Mouse (Mus musculus) ovary, postnatal 14 days (tissue): Measurements from ENCODE around the gene Slc44a1.

Experiments used
- DNase-seq: peaks from one replicate; pipeline ENCODE4 v3.0.0; 2022; ENCODE audit warnings: low spot score

Slc44a1 gene

DNA sequence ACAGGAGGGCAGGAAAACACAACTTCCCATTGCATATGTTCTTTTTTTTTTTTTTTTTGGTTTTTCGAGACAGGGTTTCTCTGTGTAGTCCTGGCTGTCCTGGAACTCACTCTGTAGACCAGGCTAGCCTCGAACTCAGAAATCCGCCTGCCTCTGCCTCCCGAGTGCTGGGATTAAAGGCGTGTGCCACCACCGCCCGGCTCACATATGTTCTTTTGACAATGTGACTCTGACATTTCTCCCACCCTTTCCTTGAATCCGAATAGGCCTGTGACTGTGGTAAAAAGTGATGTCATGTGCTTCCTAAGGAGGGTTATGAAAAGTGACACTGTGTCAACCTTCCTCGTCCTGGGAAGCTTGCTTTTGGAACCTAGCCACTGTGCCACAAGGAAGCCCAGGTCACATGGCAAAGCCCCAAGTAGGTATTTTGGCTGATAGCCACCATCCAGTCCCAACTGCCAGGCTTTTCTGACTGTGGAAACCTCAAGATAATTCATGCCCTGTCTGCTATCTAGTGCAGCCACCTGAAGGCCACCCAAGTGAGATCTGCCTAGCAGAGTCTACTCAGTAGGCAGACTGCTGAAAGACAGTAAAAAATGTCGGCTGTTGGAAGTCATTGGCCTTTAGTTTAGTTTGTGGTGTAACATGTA, 8.5 kb upstream of the Slc44a1 start:
- DNase-seq, result no peak

DNA sequence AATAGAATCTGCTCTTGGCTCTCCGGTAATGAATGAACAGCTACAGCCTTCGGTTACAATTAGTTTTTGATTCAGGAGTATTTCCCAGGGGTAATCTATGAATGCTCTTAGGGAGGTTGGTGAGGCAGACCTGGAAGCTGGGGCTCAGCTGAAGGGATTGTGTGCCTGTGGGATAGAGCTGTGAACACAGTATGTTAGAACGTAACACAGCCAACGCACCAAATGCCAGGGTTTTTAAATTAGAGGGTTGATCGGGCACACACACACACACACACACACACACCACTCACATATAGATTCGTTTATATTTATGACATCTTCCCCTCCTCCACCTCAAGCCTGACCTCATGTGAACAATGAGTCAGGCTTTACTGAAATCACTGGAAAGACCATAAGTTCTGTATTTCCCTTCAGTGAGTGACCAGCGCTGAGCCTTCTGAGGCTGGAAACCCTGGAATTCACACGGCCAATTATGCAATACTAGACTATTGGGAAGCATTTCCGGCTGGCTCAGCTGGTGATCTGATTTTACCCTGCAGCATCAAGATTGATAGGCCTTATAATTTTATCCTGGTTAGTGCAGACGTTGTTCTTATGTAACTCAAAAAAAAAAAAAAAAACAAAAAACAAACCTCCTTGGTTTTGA, 3.0 kb upstream of the Slc44a1 start:
- DNase-seq, result no peak

- no peak for DNase-seq
These were observed 1.8 kb upstream of the Slc44a1 start for GRCm38 (mm10) chr4:53438386-53438785.

- no peak for DNase-seq
These were observed 1.3 kb upstream of the Slc44a1 start for GRCm38 (mm10) chr4:53438836-53439480.

DNA sequence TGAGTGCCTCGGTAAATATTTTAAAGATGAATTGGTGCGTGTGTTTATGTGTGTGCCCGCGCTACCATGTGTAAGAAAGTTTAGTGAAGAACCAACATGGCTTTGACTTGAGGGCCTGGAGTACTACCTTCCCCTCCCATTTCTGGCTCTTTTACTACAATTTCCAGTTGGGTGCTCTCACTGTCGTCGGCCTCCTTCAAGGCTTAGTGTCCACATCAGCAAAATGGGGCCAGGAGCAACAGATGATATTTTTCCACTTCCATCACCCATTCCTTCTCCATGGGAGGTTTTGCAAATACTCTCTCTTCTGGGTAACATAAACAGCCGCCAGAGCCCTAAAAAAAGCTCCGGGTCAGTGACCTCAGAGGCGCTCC, 590 bp upstream of the Slc44a1 start:
- DNase-seq, result no peak

DNA sequence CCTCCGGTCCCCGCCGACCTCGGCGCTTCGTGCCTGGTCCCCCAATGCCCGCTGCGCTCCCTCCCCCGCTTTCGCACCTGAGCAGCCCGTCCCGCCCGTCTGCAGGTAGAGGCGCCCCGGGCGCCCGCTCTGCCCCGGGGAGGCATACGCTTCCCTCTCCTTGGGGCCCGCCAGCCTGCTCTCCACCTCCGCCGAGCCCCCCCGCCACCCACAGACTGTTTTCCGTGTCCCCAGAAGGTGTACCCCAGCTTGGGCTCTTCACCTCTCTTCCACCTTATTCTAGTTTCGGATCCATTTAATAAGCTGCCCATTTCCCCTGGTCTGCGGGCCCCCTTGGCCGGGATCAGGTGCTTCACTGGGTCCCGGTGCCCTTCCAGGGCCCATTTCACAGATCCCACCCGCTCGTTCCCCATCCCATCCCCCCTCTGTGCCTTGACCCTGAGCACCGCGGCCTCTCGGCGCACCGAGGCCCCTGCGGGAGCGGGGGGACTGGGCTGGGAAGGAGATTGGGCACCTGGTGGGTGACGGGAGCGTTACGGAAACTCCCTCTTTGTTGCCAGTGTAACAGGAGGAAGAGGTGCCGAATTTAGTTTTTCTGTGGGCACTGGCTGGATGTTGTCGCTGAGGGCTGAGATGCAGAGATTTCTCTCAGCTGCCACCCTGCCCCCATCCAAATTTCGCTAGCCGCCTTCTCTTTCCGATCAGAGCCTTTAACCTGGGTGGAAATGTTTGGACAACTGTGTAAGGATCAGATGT, 781 bp downstream of the Slc44a1 start:
- peak; percentile 13 for DNase-seq

DNA sequence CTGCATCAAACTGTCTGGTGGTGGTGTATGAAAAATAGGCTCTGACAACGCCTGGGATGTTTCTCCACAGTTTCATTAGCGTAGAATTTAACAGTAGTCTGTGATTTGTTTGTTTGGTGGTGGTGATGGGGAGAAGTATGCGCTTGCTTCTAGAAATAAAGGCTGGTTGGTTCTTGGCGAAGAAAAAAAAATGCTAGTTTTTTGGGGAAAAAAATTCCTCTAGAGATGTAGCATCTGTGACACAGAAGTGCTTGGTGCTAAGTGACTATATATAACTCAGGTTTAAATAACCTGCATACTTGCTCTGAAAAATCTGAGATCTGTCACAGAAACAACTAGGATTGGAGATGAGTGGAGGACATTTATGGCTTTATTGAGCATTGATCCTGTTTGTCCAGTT, 1.5 kb downstream of the Slc44a1 start:
- no peak for DNase-seq

DNA sequence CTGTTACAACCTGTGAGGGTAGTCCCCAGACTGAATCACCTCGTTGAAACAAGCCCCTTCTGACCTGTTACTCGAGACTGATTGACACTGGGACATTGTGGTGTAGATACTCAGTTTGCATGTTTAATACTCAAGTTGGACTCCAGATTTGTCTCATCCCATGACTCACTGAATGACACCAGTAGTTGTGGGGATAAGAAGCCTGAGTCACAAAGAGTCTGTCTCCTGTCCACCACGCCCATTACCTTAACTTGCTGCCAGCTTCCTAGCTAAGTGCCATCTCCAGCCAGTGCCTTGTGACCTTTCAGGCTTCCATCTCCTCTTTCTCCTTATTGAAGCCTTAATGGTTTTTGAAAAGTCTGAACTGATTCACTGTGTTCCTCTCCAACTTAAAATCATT, 6.0 kb downstream of the Slc44a1 start:
- no peak for DNase-seq

DNA sequence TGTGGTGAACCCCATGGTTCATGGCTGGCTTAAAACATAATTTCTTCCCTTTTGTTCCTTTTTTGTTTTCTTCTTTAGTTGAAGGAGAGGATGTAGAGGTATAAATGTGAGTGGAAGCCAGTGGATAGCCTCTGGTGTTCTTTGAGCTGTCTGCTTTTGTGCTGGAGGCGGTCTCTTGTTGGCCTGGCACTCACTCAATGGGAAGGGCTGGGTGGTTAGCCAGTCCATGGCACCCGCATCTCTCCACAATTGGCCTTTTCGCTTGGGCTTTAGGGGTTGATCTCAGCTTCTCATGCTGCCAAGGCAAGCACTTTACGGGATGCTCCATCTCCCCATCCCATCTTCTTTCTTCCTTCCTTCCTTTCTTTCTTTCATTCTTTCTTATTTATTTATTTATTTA, 7.6 kb downstream of the Slc44a1 start:
- no peak for DNase-seq

- no peak for DNase-seq
These were observed 10.5 kb downstream of the Slc44a1 start for GRCm38 (mm10) chr4:53450736-53451135.

GRCm38 (mm10) chr4:53451887-53452286, 11.7 kb downstream of the Slc44a1 start:
- peak; percentile 6 for DNase-seq

DNA sequence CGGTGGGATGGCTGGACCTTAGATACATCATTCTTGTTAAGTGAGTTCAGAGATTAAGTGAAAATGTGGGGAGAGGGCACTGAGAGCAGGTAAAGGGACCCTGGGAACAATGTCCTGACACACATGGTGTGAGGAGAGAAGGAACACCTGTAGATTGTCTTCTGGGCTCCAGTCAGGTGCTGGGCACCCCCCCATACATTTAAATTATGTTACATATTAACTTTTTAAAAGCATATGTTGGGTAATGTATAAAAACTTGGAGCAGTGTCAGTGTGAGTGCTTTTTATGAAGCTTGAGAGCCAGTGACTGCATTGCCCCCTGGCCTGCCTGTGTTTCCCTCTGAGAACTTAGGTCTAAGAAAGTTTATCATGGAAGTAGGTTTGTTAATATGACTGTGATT, 12.2 kb downstream of the Slc44a1 start:
- no peak for DNase-seq

- DNase-seq, result no peak
These were observed 13.0 kb downstream of the Slc44a1 start for GRCm38 (mm10) chr4:53452976-53453889.

DNA sequence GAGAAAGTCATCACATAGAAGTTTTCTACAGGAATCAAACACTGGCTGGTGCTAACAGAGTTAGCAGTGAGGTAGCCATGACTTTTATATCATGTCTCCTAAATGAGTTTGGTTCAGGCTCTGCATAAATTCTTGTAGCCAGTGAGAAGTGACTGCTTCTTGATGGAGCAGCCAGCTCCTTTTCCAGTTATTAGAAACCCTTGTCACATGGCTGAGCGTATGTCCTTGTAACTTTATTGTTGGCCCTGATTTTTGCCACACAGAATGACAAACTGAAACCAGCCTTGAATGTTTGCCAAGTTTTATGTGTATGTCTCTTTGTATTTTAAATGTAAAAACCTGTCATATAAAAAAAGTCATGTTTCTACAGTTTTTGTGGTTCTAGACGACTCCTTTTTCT, 15.7 kb downstream of the Slc44a1 start:
- no peak for DNase-seq

GRCm38 (mm10) chr4:53456570-53456969, 16.4 kb downstream of the Slc44a1 start:
- no peak for DNase-seq

DNA sequence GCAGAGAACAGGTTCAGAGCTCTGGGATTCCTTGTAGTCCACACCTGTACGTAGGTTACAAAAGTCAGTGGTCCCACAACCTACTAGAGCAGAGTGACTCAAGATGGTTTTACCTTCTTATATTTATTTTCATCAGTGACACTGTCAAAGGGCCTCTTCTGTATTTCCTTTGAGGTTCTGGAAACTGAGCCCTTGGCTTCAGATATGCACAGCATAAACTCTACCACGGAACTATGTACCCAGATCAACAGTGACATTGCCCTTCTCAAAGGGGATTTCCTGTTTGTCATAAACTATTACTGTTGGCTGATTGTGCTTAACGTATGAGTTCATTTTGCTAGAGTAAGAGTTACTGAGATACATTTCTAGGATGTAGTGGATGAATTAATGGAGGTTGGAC, 18.3 kb downstream of the Slc44a1 start:
- no peak for DNase-seq

GRCm38 (mm10) chr4:53459697-53460096, 19.5 kb downstream of the Slc44a1 start:
- no peak for DNase-seq

DNA sequence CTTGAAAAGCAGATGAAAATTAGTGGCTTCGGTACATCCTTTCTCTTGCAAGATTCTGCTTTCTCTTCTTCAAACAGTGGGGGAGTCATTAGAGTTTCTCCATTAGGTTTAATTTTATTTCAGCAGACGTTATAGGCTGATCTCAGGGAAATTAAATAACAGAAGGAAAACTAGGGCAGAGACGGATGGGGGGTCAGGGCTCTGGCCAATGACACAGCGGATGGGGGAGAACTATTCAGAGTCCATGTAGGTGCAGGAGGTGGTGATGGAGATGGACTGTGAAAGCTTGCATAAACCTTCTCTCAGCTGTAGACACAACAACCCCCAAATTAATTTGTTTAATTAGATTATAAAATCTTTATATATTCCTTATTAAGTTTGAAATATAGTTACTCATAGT, 20.8 kb downstream of the Slc44a1 start:
- DNase-seq, result no peak

GRCm38 (mm10) chr4:53462069-53462468, 21.9 kb downstream of the Slc44a1 start:
- no peak for DNase-seq

- no peak for DNase-seq
These were observed 22.5 kb downstream of the Slc44a1 start for GRCm38 (mm10) chr4:53462505-53463251.

DNA sequence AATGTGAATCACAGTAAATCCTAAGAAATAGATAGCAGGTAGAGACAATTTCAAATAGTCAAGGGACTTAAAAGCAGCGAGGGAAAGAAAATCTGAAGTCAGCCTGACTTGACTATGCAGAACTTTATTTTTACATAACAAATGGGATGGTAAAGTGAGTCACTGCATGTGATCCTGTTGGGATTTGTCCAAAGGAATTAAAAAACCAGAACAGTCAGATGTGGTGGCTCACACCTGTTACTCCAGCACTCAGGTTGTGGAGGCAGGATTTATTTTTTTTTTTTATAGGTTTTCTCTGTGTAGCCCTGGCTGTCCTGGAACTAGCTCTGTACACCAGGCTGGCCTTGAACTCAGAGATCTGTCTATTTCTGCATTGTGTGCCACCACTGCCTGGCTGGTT, 25.7 kb downstream of the Slc44a1 start:
- DNase-seq, result no peak
